Mouse (Mus musculus): ENCODE measurements around the gene Mdm2.

- TF ChIP-seq UBTF (IDR thresholded peaks at IDR 0.05; ENCODE audit: low read depth, low read length) = no peak
- TF ChIP-seq POLR2A (IDR thresholded peaks at IDR 0.05; ENCODE audit: low read depth, low read length) = no peak
- no peak for TF ChIP-seq CTCF (conservative IDR thresholded peaks at IDR 0.05 in 1 of 2, IDR thresholded peaks at IDR 0.05 in 1 of 2; ENCODE audit: low read depth in 2 of 2, low read length in 2 of 2)
- no peak for TF ChIP-seq CHD1 (IDR thresholded peaks at IDR 0.05; ENCODE audit: low read depth, low read length)
- no peak for TF ChIP-seq ZKSCAN1 (IDR thresholded peaks at IDR 0.05; ENCODE audit: borderline replicate concordance, low read depth, low read length)
- TF ChIP-seq KAT2A (IDR thresholded peaks at IDR 0.05; ENCODE audit: insufficient replicate concordance, low read length) = no peak
- no peak for TF ChIP-seq MAZ (IDR thresholded peaks at IDR 0.05; ENCODE audit: low read depth, low read length)
Observed at GRCm38 (mm10) chr10:117701034-117701829, 9.3 kb downstream of the Mdm2 start.
